Mouse (Mus musculus) E14TG2a.4 (cell line): ENCODE measurements around the gene Gm8914.
"Not testable (repeated sequence)": the region's sequence is repeated elsewhere in the genome, so short reads cannot be mapped to it uniquely, and the experiment has no call there.

Experiments
- H3K27me3 ChIP-seq: 2 replicates; pipeline ENCODE4 v1.6.1; 2014; ENCODE audit warnings: low read length, control low read depth; ENCODE audit not compliant: insufficient read depth
- H3K36me3 ChIP-seq: 2 replicates; pipeline ENCODE4 v1.6.1; 2014; ENCODE audit warnings: low read length, control low read depth; ENCODE audit not compliant: insufficient read depth
- H3K4me1 ChIP-seq: replicated peaks from 2 replicates; pipeline ENCODE4 v1.6.1; 2014; ENCODE audit warnings: low read depth, low read length, control low read depth
- H3K4me3 ChIP-seq: replicated peaks from 2 replicates; pipeline ENCODE4 v1.5.1; 2014; ENCODE audit warnings: mild to moderate bottlenecking, low read length
- H3K9me3 ChIP-seq: 2 replicates; pipeline ENCODE4 v1.6.1; 2014; ENCODE audit warnings: low read length, control low read depth

Gene Gm8914

DNA sequence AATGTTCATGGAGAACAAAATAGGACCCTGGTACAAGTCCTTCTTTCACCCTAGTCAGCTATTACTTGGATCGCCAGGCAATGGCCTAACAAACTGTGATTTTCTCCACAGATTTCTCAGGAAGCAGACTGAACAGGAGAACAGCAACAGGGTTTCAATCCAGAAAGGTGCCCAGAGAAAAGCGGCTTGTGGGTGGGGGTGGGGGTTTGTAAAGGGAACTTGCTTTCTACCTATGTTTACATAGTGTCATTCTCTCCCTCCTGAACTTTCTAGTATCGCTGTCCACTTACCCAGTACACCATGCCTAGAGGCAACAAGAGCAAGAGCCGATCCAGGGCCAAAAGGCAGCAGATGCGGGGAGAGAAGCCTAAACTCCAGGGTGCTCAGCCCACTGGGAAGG lies at the start of gene Gm8914:
Gene Gm8914, plus strand, starts transcription at position 301 of the 400 bp plus-strand sequence.
- not testable (repeated sequence) for H3K4me1 ChIP-seq, H3K9me3 ChIP-seq, H3K27me3 ChIP-seq, H3K4me3 ChIP-seq, H3K36me3 ChIP-seq
